Mouse (Mus musculus) mouse trophoblast stem cell (cell line): ENCODE measurements around the gene Tmem92.

Experiments
- in situ Hi-C, 2 experiments: fragments of 300-500 bp; cut with MseI, MboI; formaldehyde crosslinking; loops; 2 replicates in 1 of 2; 3 replicates in 1 of 2; pipeline ENCODE4 v1.15.1; 2025

Tmem92 gene

DNA sequence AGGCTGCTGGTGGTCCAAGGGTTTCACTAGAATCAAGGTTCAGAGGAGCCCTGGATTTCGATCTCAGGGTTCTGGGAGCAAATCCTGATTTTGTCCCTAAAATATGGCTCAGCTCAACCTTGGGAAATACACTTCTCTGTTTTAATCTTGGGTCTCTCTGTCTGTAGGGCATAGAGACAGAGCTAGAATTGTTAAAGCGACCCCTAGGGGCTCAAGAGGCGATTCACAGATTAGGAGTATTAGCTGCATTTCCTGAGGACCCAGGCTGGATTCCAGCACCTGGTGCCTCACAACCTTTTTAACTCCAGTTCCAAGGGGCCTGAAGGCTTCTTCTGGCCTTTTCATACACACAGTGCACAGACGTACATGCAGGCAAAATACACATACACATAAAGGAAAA lies 52.9 kb downstream of the Tmem92 start:
- in situ Hi-C loops = no loop called here

DNA sequence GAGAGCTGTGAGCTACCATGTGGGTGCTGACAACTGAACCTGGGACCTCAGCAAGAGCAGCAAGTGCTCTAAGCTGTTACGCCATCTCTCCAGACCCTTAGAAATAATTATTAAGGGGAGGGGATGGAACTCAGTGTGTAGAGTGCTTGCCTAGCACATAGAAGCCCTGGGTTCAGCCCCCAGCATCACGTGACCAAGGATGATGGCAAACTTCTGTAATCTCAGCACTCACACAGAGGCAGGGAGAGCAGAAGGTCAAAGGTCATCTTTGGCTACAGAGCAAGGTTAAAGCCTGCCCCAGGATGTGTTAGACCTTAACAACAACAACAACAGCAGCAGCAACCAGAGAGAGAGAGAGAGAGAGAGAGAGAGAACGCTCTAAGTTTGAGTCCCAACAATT lies 54.0 kb downstream of the Tmem92 start:
- in situ Hi-C loops = no loop called here

DNA sequence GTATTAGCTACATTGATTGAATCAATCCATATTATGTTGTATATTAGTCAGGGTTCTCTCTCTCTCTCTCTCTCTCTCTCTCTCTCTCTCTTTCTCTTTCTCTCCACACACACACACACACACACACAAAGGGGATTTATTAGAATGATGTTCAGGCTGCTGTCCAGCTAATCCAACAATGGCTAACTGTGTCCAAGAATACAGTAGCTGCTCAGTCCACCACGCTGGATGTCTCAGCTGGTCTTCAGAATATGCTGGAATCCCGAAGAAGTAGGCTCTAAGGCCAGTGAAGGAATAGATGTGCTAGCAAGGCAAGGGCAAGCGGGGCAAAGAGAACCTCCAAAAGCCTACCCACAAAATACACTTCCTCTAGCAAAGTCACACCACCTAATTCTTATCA lies 55.2 kb downstream of the Tmem92 start:
- in situ Hi-C loops = no loop called here
